Mouse (Mus musculus): Measurements from ENCODE around the gene Lmbr1.
"Not testable (repeated sequence)": the region's sequence is repeated elsewhere in the genome, so short reads cannot be mapped to it uniquely, and the experiment has no call there.

The Lmbr1 gene

GRCm38 (mm10) chr5:29378298-29379036, at the start of gene Lmbr1:
TSS of gene Lmbr1 (minus strand) at chr5:29378390.
- ATAC-seq (ENCODE audit: insufficient number of reproducible peaks, low FRiP score, low TSS enrichment): peak; percentile 93

GRCm38 (mm10) chr5:29423330-29423729, 45.1 kb upstream of the Lmbr1 start:
- not testable (repeated sequence) for ATAC-seq (ENCODE audit: insufficient number of reproducible peaks, low FRiP score, low TSS enrichment)

GRCm38 (mm10) chr5:29413041-29413440, 34.9 kb upstream of the Lmbr1 start:
- no peak for ATAC-seq (ENCODE audit: insufficient number of reproducible peaks, low FRiP score, low TSS enrichment)

GRCm38 (mm10) chr5:29410854-29411253, 32.7 kb upstream of the Lmbr1 start:
- ATAC-seq (ENCODE audit: insufficient number of reproducible peaks, low FRiP score, low TSS enrichment): no peak

- no peak for ATAC-seq (ENCODE audit: insufficient number of reproducible peaks, low FRiP score, low TSS enrichment)
Measured at GRCm38 (mm10) chr5:29398427-29398826, 20.2 kb upstream of the Lmbr1 start.

GRCm38 (mm10) chr5:29388944-29389765, 11.0 kb upstream of the Lmbr1 start:
- peak; percentile 78 for ATAC-seq (ENCODE audit: insufficient number of reproducible peaks, low FRiP score, low TSS enrichment)

GRCm38 (mm10) chr5:29388181-29388943, 10.2 kb upstream of the Lmbr1 start:
- no peak for ATAC-seq (ENCODE audit: insufficient number of reproducible peaks, low FRiP score, low TSS enrichment)

- ATAC-seq (ENCODE audit: insufficient number of reproducible peaks, low FRiP score, low TSS enrichment): no peak
Measured at GRCm38 (mm10) chr5:29387591-29387990, 9.4 kb upstream of the Lmbr1 start.

- ATAC-seq (ENCODE audit: insufficient number of reproducible peaks, low FRiP score, low TSS enrichment): no peak
Measured at GRCm38 (mm10) chr5:29382776-29383175, 4.6 kb upstream of the Lmbr1 start.

- no peak for ATAC-seq (ENCODE audit: insufficient number of reproducible peaks, low FRiP score, low TSS enrichment)
Measured at GRCm38 (mm10) chr5:29380091-29380490, 1.9 kb upstream of the Lmbr1 start.

- peak; percentile 72 for ATAC-seq (ENCODE audit: insufficient number of reproducible peaks, low FRiP score, low TSS enrichment)
Measured at GRCm38 (mm10) chr5:29377590-29378297, 446 bp downstream of the Lmbr1 start.

GRCm38 (mm10) chr5:29363511-29363910, 14.7 kb downstream of the Lmbr1 start:
- ATAC-seq (ENCODE audit: insufficient number of reproducible peaks, low FRiP score, low TSS enrichment): no peak

GRCm38 (mm10) chr5:29335836-29336235, 42.4 kb downstream of the Lmbr1 start:
- no peak for ATAC-seq (ENCODE audit: insufficient number of reproducible peaks, low FRiP score, low TSS enrichment)

- ATAC-seq (ENCODE audit: insufficient number of reproducible peaks, low FRiP score, low TSS enrichment): no peak
Measured at GRCm38 (mm10) chr5:29322503-29322902, 55.7 kb downstream of the Lmbr1 start.

GRCm38 (mm10) chr5:29309191-29309590, 69.0 kb downstream of the Lmbr1 start:
- ATAC-seq (ENCODE audit: insufficient number of reproducible peaks, low FRiP score, low TSS enrichment): no peak

- ATAC-seq (ENCODE audit: insufficient number of reproducible peaks, low FRiP score, low TSS enrichment): no peak
Measured at GRCm38 (mm10) chr5:29293194-29293593, 85.0 kb downstream of the Lmbr1 start.

GRCm38 (mm10) chr5:29290110-29290509, 88.1 kb downstream of the Lmbr1 start:
- no peak for ATAC-seq (ENCODE audit: insufficient number of reproducible peaks, low FRiP score, low TSS enrichment)

GRCm38 (mm10) chr5:29289703-29290102, 88.5 kb downstream of the Lmbr1 start:
- ATAC-seq (ENCODE audit: insufficient number of reproducible peaks, low FRiP score, low TSS enrichment): no peak

GRCm38 (mm10) chr5:29281081-29281480, 97.1 kb downstream of the Lmbr1 start:
- ATAC-seq (ENCODE audit: insufficient number of reproducible peaks, low FRiP score, low TSS enrichment): no peak

- no peak for ATAC-seq (ENCODE audit: insufficient number of reproducible peaks, low FRiP score, low TSS enrichment)
Measured at GRCm38 (mm10) chr5:29274746-29275145, 103.4 kb downstream of the Lmbr1 start.

All from cerebellum, adult (tissue).